Mouse (Mus musculus): ENCODE measurements around the gene Rps4x. TPM values are rescaled to one million over a fixed set of nuclear protein-coding genes. Genes with fewer than 3 reads are reported as not detected.
"Not testable (repeated sequence)": the region's sequence is repeated elsewhere in the genome, so short reads cannot be mapped to it uniquely, and the experiment has no call there.

Rps4x gene
- 544 and 601 TPM in 2 replicates for polyA plus RNA-seq (2014; fragmentation: Nextera tagmentation; extraction: Ambion mirVana)

- Histone ChIP-seq H3K4me3 (ENCODE audit: control insufficient read depth in 1 of 2, insufficient read depth in 1 of 2, low read depth in 1 of 2, low read length in 2 of 2) (peak within 1 kb of the TSS; percentile 54 to 56), H3K27me3 (ENCODE audit: control insufficient read depth, insufficient read depth, low read length) (no peaks in the 10 kb centered on the region), H3K9me3 (ENCODE audit: control insufficient read depth, low read length) (no peaks in the 10 kb centered on the region), H3K36me3 (ENCODE audit: control insufficient read depth, insufficient read depth, low read length) (peaks cover 40% of the 10 kb centered on the region), H3K27ac (replicated peaks in 1 of 2; ENCODE audit: control insufficient read depth in 1 of 2, insufficient read depth in 1 of 2, low read depth in 2 of 2, low read length in 2 of 2) (peak within 1 kb of the TSS; percentile 76 to 79), H3K4me1 (ENCODE audit: control insufficient read depth in 2 of 2, insufficient read depth in 2 of 2, low read length in 2 of 2) (no peaks in the 10 kb centered on the region), H3K4me2 (ENCODE audit: low read length) (peak within 1 kb of the TSS; percentile 72), H3K9ac (ENCODE audit: low read length) (peak within 1 kb of the TSS; percentile 85)
- ATAC-seq (ENCODE audit: insufficient number of reproducible peaks, insufficient read depth, low FRiP score, low read depth): peak; percentile 83
- 21% methylated on average over 37 of the region's 37 CpGs for WGBS
Observed at GRCm38 (mm10) chrX:102188712-102189497, at the start of gene Rps4x. Gene Rps4x (minus strand): TSS chrX:102189394.

- no peaks in the 10 kb centered on the region for H3K9me3 ChIP-seq (ENCODE audit: control insufficient read depth, low read length)
- no peaks in the 10 kb centered on the region for H3K4me1 ChIP-seq (ENCODE audit: control insufficient read depth in 2 of 2, insufficient read depth in 2 of 2, low read length in 2 of 2)
- ATAC-seq (ENCODE audit: insufficient number of reproducible peaks, insufficient read depth, low FRiP score, low read depth): no peak
- WGBS: 23% methylated on average over 1 of the region's 1 CpGs
- H3K36me3 ChIP-seq (ENCODE audit: control insufficient read depth, insufficient read depth, low read length): no peaks in the 10 kb centered on the region
- no peaks in the 10 kb centered on the region for H3K27me3 ChIP-seq (ENCODE audit: control insufficient read depth, insufficient read depth, low read length)
- H3K9ac ChIP-seq (ENCODE audit: low read length): no peak overlapping the region
- no peak overlapping the region for H3K4me3 ChIP-seq (ENCODE audit: control insufficient read depth in 1 of 2, insufficient read depth in 1 of 2, low read depth in 1 of 2, low read length in 2 of 2)
- no peak overlapping the region for H3K27ac ChIP-seq (replicated peaks in 1 of 2; ENCODE audit: control insufficient read depth in 1 of 2, insufficient read depth in 1 of 2, low read depth in 2 of 2, low read length in 2 of 2)
- no peak overlapping the region for H3K4me2 ChIP-seq (ENCODE audit: low read length)
Observed at GRCm38 (mm10) chrX:102219126-102219525, 29.9 kb upstream of the Rps4x start.

GRCm38 (mm10) chrX:102215356-102215755, 26.2 kb upstream of the Rps4x start:
- not testable (repeated sequence) for ATAC-seq (ENCODE audit: insufficient number of reproducible peaks, insufficient read depth, low FRiP score, low read depth); H3K9me3 ChIP-seq (ENCODE audit: control insufficient read depth, low read length); H3K4me3 ChIP-seq (ENCODE audit: control insufficient read depth in 1 of 2, insufficient read depth in 1 of 2, low read depth in 1 of 2, low read length in 2 of 2); H3K27me3 ChIP-seq (ENCODE audit: control insufficient read depth, insufficient read depth, low read length); H3K27ac ChIP-seq (replicated peaks in 1 of 2; ENCODE audit: control insufficient read depth in 1 of 2, insufficient read depth in 1 of 2, low read depth in 2 of 2, low read length in 2 of 2); H3K4me1 ChIP-seq (ENCODE audit: control insufficient read depth in 2 of 2, insufficient read depth in 2 of 2, low read length in 2 of 2); H3K4me2 ChIP-seq (ENCODE audit: low read length); H3K36me3 ChIP-seq (ENCODE audit: control insufficient read depth, insufficient read depth, low read length); H3K9ac ChIP-seq (ENCODE audit: low read length)
- 44% methylated on average over 9 of the region's 9 CpGs for WGBS

- 42% methylated on average over 1 of the region's 1 CpGs for WGBS
- Histone ChIP-seq H3K9ac (ENCODE audit: low read length) (no peak overlapping the region), H3K27me3 (ENCODE audit: control insufficient read depth, insufficient read depth, low read length) (no peaks in the 10 kb centered on the region), H3K36me3 (ENCODE audit: control insufficient read depth, insufficient read depth, low read length) (peaks cover 21% of the 10 kb centered on the region), H3K4me2 (ENCODE audit: low read length) (no peak overlapping the region), H3K9me3 (ENCODE audit: control insufficient read depth, low read length) (no peaks in the 10 kb centered on the region), H3K4me3 (ENCODE audit: control insufficient read depth in 1 of 2, insufficient read depth in 1 of 2, low read depth in 1 of 2, low read length in 2 of 2) (no peak overlapping the region), H3K27ac (replicated peaks in 1 of 2; ENCODE audit: control insufficient read depth in 1 of 2, insufficient read depth in 1 of 2, low read depth in 2 of 2, low read length in 2 of 2) (no peak overlapping the region), H3K4me1 (ENCODE audit: control insufficient read depth in 2 of 2, insufficient read depth in 2 of 2, low read length in 2 of 2) (no peaks in the 10 kb centered on the region)
- ATAC-seq (ENCODE audit: insufficient number of reproducible peaks, insufficient read depth, low FRiP score, low read depth): no peak
Observed at GRCm38 (mm10) chrX:102190840-102191239, 1.6 kb upstream of the Rps4x start.

- Histone ChIP-seq H3K36me3 (ENCODE audit: control insufficient read depth, insufficient read depth, low read length) (peaks cover 34% of the 10 kb centered on the region), H3K9me3 (ENCODE audit: control insufficient read depth, low read length) (no peaks in the 10 kb centered on the region), H3K4me1 (ENCODE audit: control insufficient read depth in 2 of 2, insufficient read depth in 2 of 2, low read length in 2 of 2) (no peaks in the 10 kb centered on the region), H3K27me3 (ENCODE audit: control insufficient read depth, insufficient read depth, low read length) (no peaks in the 10 kb centered on the region), H3K27ac (replicated peaks in 1 of 2; ENCODE audit: control insufficient read depth in 1 of 2, insufficient read depth in 1 of 2, low read depth in 2 of 2, low read length in 2 of 2) (no peak overlapping the region), H3K9ac (ENCODE audit: low read length) (no peak overlapping the region; the same call in 1 of the 2 replicates), H3K4me2 (ENCODE audit: low read length) (peak overlapping the region; percentile 18; the same call in 1 of the 2 replicates), H3K4me3 (ENCODE audit: control insufficient read depth in 1 of 2, insufficient read depth in 1 of 2, low read depth in 1 of 2, low read length in 2 of 2) (0 out of 4 replicates have a peak overlapping the region, but pooled peaks of 1 of the 2 experiments have one; percentile 54)
- WGBS: 48% methylated on average over 5 of the region's 5 CpGs
- no peak for ATAC-seq (ENCODE audit: insufficient number of reproducible peaks, insufficient read depth, low FRiP score, low read depth)
Observed at GRCm38 (mm10) chrX:102189581-102189980, 387 bp upstream of the Rps4x start.

- Histone ChIP-seq H3K9ac (ENCODE audit: low read length) (peak overlapping the region; percentile 85), H3K4me3 (ENCODE audit: control insufficient read depth in 1 of 2, insufficient read depth in 1 of 2, low read depth in 1 of 2, low read length in 2 of 2) (peak overlapping the region; percentile 18 to 54), H3K4me1 (ENCODE audit: control insufficient read depth in 2 of 2, insufficient read depth in 2 of 2, low read length in 2 of 2) (no peaks in the 10 kb centered on the region), H3K9me3 (ENCODE audit: control insufficient read depth, low read length) (no peaks in the 10 kb centered on the region), H3K27me3 (ENCODE audit: control insufficient read depth, insufficient read depth, low read length) (no peaks in the 10 kb centered on the region), H3K4me2 (ENCODE audit: low read length) (peak overlapping the region; percentile 72), H3K36me3 (ENCODE audit: control insufficient read depth, insufficient read depth, low read length) (peaks cover 55% of the 10 kb centered on the region), H3K27ac (replicated peaks in 1 of 2; ENCODE audit: control insufficient read depth in 1 of 2, insufficient read depth in 1 of 2, low read depth in 2 of 2, low read length in 2 of 2) (no peak overlapping the region)
- WGBS: 37% methylated on average over 11 of the region's 11 CpGs
- no peak for ATAC-seq (ENCODE audit: insufficient number of reproducible peaks, insufficient read depth, low FRiP score, low read depth)
Observed at GRCm38 (mm10) chrX:102187023-102187699, 2.0 kb downstream of the Rps4x start.

GRCm38 (mm10) chrX:102182575-102182974, 6.6 kb downstream of the Rps4x start:
- Histone ChIP-seq H3K36me3 (ENCODE audit: control insufficient read depth, insufficient read depth, low read length) (peaks cover 51% of the 10 kb centered on the region), H3K27me3 (ENCODE audit: control insufficient read depth, insufficient read depth, low read length) (0 out of 2 replicates have a peak, but pooled peaks cover 3% of the 10 kb centered on the region), H3K4me1 (ENCODE audit: control insufficient read depth in 2 of 2, insufficient read depth in 2 of 2, low read length in 2 of 2) (no peaks in the 10 kb centered on the region; a peak in 1 of 4 replicates), H3K27ac (replicated peaks in 1 of 2; ENCODE audit: control insufficient read depth in 1 of 2, insufficient read depth in 1 of 2, low read depth in 2 of 2, low read length in 2 of 2) (no peak overlapping the region), H3K4me3 (ENCODE audit: control insufficient read depth in 1 of 2, insufficient read depth in 1 of 2, low read depth in 1 of 2, low read length in 2 of 2) (no peak overlapping the region), H3K9ac (ENCODE audit: low read length) (no peak overlapping the region), H3K9me3 (ENCODE audit: control insufficient read depth, low read length) (no peaks in the 10 kb centered on the region), H3K4me2 (ENCODE audit: low read length) (no peak overlapping the region)
- ATAC-seq (ENCODE audit: insufficient number of reproducible peaks, insufficient read depth, low FRiP score, low read depth): no peak
